Mouse (Mus musculus) heart, postnatal 0 days (tissue): ENCODE data around the gene Picalm.

Experiments used
- CTCF ChIP-seq: IDR thresholded peaks from 2 replicates; pipeline ENCODE4 v1.5.1; 2016; ENCODE audit warnings: antibody characterized with exemption, control low read depth, low read depth
- EP300 ChIP-seq: IDR thresholded peaks from 2 replicates; pipeline ENCODE4 v1.6.1; 2016; ENCODE audit warnings: antibody characterized with exemption, low read depth

DNA sequence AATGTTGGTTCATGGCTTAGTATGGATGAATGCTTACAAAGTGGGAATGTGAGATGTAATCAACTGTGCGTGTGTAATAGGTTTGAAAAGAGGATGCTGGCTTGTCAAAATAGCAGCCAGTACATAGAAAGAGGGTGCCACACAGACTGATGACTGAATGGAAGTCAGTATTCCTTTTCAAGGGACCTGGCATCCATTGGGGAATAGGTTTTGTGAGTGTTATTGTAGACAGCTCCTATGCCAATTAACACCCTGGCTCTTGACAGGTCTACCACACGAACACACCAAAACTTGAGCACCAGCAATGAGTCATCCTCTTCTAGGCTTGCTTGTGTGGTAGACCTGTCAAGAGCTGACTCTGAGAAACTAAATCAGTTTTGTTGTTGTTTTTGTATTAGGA is 45.6 kb downstream of the Picalm start:
- TF ChIP-seq CTCF (no peak), EP300 (no peak)
